Mouse (Mus musculus): ENCODE data around the gene Txndc5.
A peak's percentile ranks its signal among the peaks of the same experiment; 100 is the strongest.

The Txndc5 gene

DNA sequence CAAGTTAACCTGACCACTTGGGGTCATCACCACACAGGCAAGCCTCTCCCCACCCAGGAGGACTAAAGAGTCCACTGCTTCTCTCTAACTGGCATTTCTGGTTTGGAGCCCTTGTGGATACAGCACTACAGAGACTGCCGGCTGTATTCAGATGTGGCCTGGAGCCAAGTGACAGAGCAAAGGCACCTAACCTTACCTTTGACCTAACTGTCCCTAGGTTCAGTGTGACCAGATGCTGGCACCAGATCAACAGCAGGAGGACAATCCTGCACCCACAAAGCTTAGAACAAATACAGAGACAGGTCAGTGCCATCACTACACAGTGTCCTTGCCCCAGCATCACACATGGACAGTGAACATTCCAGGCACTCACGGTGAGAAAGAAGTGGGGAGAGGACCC is 2.5 kb downstream of the Txndc5 start:
- no peak for DNase-seq (ENCODE audit: low spot score in 2 of 2)

DNA sequence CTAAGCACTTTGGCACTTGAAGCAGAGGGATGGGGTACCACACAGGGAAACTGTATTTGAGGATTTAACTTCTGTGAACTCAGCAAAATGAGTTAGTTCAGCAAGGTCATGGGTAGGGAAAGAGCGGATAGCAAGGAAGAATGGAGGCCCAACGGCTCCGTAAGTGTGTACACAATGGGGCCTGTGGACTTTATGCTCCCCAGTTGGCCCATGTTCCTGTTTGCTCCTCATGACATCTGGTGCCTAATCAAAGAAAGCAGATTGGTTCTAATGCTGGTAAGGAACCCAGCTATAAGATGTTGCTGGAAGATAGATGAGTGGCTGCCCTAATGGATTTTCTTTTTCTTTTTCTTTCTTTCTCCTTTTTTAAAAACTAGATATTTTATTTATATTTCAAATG is 3.4 kb downstream of the Txndc5 start:
- no peak for DNase-seq (ENCODE audit: low spot score in 2 of 2)

DNA sequence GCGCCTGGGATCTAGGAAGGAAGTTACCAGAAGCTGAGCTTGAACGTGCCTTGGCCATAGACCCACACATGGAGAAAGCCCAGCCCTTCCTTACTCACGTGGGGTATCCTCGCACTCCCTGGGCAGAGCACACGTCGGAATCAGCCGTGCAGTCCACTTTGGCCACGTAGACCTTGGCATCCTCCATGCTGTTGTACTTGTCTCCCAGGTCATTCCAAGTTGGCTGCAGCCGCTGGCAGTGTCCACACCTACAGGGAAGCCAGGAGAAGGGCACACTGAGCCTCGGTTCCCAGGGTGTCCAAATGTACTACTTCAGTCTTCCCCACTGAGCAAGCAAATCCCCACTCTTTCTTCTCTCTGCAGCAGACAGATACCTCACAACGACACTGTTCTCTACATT is 5.4 kb downstream of the Txndc5 start:
- DNase-seq (ENCODE audit: low spot score in 2 of 2) = no peak

DNA sequence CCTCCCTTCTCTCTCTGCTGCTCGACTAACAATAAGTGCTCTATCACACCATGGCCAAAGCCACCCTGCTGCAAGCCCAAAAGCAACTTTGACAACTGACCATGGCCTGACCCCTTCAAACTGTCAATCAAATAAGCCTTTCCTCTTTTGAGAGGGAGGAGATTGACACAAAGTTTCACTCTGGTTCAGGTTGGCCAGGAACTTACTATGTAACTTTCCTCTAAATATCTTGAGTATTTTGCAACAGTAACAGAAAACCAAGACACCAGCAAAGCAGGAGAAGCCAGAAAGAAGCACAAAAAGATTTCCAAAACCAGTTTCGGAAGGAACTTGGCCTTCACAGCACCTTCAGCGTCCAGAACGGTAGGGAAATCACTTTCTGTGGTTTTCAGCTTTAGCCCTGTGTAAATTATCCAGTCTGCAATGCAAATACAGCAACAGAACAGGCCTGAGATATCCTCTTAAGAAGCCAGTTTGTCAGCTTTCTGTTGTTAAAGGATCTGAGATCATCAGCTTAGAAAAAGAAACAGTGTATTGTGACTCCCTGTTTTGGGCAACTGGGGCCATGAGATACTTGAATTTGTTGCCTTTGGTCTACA is 6.5 kb downstream of the Txndc5 start:
- DNase-seq (ENCODE audit: low spot score in 2 of 2) = no peak

DNA sequence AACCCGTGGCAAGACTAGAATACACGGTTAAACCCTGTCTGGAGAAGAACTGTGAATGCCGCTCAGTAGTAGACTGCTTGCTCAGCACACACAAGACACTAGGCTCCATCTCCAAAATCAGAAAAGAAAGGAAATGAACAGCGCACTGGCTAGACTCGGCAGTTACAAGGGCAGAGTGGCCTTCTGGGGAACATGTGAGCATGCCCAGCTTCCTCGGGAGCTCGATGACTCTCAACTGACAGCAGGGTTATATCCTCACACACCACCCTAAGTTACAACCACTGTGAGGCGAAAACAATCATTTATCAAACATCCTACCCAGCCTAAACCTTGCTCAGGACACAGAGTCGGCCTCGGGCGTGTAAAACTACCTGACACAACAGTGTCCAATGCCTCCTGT is 8.3 kb downstream of the Txndc5 start:
- no peak for DNase-seq (ENCODE audit: low spot score in 2 of 2)

DNA sequence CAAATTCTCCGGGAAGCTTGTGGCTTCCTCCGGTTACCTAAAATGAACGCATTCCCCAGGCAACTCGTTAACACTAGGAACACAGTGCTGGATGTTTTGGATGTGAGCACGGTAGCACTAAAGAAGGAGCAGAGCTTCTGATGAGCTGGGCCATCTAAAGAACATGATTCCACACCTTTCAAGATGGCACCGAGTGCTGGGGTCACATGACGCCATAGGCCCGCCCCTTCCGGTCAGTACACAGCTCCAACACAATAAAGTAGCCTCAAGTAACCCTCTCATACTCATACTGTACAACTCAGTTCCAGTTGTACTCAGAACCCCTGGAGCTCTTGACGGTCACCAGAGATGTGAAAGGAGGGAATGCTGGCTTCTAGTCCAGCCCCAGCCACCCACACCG is 12.0 kb downstream of the Txndc5 start:
- no peak for DNase-seq (ENCODE audit: low spot score in 2 of 2)

DNA sequence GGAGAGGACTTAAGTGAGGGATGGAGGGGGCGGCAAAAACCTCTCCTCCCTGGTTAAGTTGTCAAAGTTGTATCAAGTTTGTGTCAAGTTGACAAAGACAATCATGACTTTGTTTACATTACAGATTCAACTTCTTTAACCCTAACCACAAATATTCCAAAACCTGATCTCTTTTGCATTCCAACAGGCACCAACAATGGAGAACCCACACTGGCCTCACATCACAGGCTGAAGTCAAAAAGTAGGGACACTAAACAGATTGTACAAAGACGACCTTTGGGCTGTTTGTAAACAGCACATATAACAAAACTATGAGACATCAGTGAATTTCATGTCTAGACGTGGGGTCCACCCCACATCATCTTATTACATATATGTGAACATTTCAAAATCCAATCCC is 12.8 kb downstream of the Txndc5 start:
- DNase-seq (ENCODE audit: low spot score in 2 of 2) = no peak

DNA sequence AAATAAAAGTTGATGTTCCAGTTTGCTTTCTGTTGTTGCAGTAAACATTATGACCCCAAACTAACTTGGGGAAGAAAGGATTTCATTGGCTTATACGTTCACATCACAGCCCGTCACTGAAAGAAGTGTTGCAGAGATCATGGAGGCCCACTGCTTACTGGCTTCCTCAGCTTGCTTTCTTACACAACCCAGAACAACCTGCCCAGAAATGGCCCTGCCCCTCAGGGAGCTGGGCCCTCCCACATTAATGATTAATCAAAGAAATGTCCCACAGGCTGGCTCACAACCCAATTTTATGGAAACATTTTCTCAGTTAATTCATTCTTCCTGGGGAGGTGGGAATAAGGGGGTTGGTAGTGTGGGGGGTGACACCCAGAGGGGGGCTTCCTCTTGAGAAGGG is 13.2 kb downstream of the Txndc5 start:
- no peak for DNase-seq (ENCODE audit: low spot score in 2 of 2)

DNA sequence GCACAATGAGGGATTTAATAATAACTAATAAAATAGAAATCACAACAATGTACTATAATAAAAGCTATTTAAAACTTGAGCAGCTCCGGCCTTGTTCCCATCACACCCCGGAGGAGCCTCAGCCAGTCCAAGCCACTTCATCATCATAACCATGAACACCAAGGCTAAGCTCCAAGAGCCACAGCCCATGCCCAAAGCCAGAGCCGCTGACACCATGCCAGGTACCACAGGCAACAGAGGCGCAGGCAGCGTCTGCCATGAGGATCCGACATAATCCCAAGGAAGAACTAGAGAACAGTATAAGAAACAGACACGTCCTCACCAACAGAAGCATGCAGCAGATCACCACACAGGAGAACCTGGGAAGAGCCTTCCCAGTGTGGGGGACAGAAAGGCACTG is 14.7 kb downstream of the Txndc5 start:
- DNase-seq (ENCODE audit: low spot score in 2 of 2) = no peak

DNA sequence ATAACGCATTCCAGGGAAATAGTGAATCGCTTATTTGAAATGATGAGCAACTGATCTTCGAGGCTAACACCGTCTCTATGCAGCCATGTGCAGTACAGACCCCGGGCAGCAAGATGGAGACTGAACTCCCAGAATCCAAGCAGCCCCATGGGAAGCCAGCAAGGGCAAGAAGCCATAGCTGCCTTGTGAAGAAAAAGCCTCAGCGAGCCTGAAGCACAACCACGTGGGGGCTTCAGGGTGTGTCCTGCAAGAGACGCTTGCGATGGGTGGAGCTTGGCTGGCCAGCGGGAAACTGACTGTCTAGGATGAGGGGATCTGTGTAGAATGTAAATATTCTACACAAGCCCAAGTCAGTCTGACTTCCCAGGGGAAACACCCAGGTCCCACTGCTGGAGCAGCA is 16.6 kb downstream of the Txndc5 start:
- no peak for DNase-seq (ENCODE audit: low spot score in 2 of 2)

DNA sequence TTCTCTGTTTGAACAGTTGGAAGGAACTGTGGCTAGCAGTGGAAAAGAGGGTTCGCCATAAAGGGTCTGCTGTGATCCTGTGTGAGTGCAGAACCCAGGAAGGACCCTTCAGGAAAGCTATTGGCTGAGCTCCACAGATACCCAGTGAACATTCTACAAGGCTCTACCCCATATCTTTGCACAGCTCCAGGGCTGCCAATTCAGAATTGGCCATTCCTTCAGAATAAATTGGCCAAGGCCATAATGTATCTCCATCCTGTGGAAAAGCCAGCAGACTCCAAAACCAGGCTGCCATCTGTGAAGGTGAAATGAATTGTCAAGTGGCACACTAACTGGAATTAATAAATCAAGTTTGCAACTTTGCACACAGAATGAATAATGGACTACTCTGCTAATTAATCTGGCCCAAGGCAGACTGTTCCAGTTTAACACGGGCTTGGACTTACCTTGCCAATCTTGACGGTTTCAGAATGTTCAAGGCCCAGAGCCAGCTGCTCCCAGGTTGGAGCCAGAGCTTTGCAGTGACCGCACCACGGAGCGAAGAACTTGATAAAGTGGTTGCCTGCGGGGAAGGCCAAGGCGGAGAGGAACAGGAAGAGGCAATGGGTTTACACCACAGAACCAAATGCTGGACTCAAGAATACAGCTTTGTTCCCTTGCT is 18.8 kb downstream of the Txndc5 start:
- no peak for DNase-seq (ENCODE audit: low spot score in 2 of 2)

DNA sequence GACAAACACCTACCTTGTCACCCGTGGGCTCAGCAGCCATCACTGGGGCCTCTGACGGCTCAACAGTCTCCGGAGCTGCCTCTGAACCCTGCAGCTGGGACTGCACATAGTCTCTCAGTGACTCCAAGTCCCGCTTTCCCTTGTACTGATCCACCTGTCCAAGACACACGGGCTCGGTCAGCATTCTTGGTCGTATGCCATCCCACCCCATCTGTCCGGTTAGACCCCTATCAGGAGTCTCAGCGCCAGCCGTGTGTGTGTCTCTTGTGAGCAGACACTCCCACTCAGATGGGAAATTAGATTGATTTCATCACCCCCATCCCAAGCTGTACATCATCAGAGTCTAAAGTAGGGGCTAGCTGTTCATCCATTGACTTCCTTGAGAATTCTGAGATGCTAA is 21.7 kb downstream of the Txndc5 start:
- no peak for DNase-seq (ENCODE audit: low spot score in 2 of 2)

DNA sequence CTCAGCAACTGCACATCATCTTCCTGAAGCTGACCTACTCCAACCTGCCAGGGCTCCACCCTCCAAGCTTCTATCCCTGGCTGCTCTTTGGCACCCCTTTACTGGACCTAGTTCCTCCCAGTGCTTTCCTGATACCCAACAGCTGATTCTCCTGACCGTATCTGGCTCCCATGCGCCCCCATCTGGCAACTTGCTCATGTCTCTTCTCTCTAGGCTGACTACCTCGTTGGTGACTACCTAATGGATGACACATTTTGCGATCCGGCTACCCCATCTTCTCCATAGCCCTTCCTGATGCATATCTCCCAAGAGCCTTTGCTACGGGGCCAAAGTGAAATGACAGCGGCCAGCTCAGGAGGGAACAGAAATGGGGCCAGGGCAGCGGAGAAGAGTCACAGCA is 22.3 kb downstream of the Txndc5 start:
- peak in 1 of 2 experiments; percentile 41 for DNase-seq (ENCODE audit: low spot score in 2 of 2)

DNA sequence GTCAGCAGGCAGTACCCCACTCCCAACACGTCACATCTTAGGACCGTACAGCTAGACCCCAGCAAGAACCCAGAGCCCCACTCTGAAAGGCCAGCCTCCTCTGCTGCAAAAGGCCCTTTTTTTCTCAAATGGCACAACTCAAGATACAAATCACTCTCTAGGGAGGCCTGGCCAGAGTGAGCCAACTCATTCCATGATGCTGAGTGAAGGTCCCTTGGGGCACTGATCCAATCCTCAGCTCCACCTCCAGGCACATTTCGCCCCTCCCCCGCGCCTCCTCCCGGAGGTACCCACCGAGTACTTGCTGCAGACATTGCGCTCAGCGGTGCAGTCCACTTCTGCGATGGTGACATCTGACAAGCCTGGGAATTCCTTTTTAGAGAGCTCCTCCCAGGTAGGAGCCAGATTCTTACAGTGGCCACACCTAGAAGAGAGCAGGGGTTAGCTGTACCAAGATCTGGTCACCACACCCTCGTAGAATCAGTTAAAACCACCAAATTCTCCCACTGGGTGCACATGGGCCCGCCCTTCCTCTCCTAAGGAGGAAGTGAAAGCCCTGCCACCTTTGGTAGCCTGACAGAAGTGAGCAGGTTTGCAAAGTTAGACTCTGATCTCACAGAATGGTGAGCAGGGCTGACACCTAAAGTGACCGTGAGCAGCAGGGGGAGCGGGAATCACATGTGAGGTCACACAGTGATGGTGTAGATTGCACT is 25.3 kb downstream of the Txndc5 start:
- DNase-seq (ENCODE audit: low spot score in 2 of 2) = peak; percentile 62 to 71

DNA sequence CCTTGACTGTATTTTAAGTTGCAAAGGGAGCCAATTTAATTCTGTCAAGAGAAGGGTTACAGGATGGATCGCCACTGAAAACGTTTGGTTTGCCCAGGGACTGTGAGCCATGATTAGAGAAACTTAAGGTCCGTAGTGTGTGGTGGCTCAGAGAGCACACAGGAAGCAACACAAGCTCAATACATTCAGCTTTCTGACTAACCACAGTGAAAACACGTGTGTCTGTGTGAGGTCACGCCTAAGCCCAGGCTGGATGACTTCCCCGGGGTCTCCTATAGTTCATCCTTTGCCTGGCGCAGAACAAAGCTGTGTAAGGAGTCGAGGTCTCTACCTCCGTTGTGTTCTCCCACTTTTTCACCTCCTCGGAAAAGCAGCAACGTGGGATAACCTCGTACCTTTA is 27.3 kb downstream of the Txndc5 start:
- no peak for DNase-seq (ENCODE audit: low spot score in 2 of 2)

DNA sequence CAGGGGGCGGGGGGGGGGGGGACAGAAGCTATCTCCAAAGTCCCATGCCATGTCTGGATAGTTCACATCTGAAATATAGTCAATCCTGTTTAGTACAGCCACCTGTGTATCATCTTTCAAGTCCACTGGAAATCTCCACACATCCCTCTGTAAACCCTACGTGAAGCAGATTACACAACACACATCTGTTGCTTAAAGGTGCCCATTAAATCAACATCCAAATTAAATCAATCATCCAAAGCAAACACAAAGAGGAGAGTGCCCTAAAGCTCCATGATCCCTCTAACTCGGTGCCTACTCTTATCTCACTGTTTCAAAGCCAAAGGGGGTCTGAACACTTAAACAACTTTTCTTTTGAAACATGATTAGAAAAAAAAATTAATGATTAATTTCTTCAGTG is 31.9 kb downstream of the Txndc5 start:
- DNase-seq (ENCODE audit: low spot score in 2 of 2) = no peak

DNA sequence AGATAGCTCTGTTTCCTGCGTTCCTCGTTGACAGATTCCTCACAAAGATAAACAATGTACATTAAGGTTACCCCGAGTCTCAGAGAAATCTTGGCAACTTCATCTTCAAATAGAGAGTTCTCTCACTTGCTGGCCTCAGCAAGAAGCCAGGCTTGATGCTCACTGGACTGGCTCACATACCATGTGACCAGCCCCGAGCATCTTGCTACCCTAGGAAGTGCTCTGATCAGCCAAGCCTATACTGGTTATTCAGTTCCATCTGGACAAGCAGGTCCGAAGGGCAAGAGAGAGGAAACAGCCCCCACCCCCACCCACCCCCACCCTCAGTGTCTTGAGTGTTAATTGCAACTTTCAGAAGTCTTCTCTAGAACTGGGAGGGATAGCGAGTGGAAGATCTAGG is 41.9 kb downstream of the Txndc5 start:
- DNase-seq (ENCODE audit: low spot score in 2 of 2) = no peak

DNA sequence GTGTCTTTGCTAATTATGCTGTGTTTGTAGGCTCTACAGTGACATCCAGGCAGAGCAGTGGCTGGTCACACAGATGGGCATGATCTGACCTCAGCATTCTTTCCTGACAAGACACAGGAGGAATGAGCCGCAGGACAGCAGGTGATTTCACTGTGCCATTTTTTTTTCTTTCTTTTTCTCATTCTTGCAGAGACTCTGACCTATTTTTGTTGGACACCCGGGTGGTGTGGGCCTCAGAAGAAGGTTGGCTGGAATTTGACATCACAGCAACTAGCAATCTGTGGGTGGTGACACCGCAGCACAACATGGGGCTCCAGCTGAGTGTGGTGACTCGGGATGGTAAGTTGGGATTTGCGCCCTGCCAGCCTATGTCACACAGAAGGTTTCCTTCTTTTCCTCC is 43.9 kb downstream of the Txndc5 start:
- no peak for DNase-seq (ENCODE audit: low spot score in 2 of 2)

DNA sequence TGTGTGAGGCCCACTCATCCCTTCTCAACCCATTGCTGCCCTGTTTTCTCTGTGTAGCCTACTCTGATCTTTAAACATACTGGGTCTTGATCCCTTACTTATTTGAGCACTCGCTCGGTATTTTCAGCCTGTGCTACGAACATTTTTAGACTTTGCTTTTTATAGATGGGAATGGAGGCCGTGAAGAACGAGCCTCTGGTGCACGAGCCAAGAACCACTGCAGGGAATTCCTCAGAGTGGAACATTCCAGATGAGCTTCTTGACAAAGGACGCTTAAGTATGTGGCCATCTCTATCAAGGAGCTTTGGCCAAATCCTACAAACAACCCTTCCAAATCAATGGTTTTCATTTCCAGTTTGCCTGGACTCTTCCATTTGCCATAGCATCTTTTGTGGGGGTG is 47.6 kb downstream of the Txndc5 start:
- DNase-seq (ENCODE audit: low spot score in 2 of 2) = no peak

DNA sequence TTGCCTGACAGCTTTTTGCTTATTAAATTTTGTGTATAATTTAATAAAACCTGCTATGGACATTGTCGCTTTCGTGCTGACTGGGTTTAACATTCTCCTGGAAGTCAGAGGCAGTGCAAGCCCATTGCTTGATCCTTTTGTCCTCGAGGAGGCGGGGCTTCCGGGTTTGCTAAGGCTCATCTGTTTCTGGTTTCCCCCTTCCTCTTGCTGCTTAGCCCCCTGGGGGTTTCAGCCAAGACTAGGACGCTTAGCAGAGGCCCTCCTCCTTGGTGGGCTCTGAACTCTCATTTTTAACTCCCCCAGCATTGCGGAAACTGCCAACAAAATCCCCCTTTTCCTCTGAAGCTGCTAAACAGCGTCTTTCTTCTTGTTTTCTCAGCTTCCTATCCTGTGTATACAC is 51.7 kb downstream of the Txndc5 start:
- DNase-seq (ENCODE audit: low spot score in 2 of 2) = no peak

DNA sequence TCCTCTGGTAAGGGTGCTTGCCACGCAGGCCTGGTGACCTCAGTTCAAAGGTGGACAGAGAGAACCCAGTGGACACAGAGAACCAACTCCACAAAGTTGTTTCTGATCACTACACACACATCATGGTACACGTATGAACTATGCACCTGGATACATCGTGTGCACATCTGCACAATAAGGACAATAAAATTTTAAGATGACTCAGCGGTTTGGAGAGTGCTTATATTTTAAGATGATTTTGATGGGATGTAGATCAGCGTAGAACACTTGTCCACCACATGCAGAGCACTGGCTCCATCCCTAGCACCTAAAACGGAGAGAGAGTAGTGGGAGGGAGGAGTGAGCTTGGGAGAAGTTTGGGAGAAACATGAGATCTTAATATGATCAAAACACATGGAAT is 55.1 kb downstream of the Txndc5 start:
- no peak for DNase-seq (ENCODE audit: low spot score in 2 of 2)

DNA sequence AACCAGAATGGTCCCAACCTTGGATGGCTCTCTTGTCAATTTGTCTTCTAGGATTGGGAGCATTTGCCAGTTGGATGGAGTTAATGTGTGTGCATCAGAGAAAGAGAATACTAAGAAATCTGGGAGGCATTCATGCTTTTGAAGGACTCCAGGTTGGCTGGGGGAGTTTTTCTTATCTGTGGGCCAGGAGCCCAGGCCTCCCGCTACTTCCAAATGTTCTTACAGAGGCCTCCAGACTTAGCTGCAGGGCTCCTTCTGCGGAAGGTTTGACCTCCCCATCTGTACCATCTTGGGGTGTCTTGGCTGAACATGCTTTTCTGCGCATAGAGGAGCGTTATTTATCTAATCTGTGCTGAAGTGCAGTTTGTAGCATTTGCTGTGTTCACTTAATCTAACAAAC is 56.0 kb downstream of the Txndc5 start:
- DNase-seq (ENCODE audit: low spot score in 2 of 2) = no peak

DNA sequence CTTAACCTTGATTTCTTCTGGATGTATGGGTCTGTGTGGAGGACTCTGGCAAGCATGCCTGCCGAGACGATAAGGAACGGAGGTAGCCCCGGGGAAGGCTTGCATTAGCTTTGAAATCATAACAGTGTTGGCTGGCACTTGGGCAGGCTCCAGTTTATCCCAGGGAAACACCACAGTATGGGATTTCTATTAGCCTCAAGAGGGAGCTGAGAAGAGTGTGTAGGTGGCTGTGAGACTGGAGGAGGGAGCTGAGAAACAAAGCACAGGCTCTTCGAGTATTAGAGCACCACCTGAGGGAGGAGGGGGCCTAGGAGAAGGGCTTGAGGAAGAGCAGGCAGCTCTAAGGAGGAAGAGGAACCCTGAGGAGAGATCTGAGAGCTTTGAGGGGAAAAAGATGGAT is 57.7 kb downstream of the Txndc5 start:
- DNase-seq (ENCODE audit: low spot score in 2 of 2) = no peak

DNA sequence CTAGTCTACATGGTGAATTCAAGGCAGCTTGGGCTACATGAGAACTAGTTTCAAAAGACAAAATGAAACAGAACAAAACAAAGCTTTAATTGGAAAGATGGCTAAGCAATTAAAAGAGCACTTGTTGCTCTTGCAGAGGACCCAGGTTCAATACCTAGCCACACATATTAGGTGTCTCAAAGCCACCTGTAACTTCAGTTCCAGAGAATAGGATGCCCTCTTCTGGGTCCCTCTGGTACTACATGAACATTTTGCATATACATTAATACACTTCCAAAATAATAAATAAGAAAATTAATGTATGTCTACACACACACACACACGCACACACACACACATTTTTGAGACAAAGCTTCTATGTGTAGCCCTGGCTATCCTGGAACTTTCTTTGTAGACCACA is 65.2 kb downstream of the Txndc5 start:
- no peak for DNase-seq (ENCODE audit: low spot score in 2 of 2)

Measured in spleen, postnatal 4 days (tissue).